Mouse (Mus musculus): ENCODE measurements around the gene Gm42421.

DNA sequence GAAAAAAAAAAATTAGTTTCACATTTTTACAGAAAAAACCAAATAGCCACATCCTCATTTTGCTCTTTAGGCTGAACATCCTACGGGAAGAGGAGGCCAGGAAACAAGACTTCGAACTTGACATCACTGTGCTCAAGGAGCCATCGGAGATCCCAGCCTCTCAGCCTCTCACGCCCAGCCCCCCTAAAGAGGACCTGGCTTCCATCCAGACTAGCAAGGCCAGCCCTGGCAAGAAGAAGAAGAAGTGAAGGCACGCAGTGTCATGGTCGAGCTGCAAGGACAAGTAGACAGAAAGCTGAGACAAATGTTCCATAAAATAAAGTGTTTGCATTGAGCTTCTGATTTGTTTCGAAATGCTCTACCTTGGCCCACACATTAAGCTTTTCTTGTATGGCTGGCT lies 57.4 kb downstream of the Gm42421 start:
- TF ChIP-seq CTCF (IDR thresholded peaks at IDR 0.05; ENCODE audit: low read depth) (no peak), EP300 (IDR thresholded peaks at IDR 0.05; ENCODE audit: low read depth) (no peak)

All from liver, embryonic 14.5 days (tissue).